Mouse (Mus musculus): ENCODE measurements around the gene Pttg1.

The Pttg1 gene

GRCm38 (mm10) chr11:43425166-43425709, 813 bp downstream of the Pttg1 start:
- TF ChIP-seq GATA4 (IDR thresholded peaks at IDR 0.05; ENCODE audit: insufficient replicate concordance, low read length), result no peak

GRCm38 (mm10) chr11:43424386-43424785, 1.7 kb downstream of the Pttg1 start:
- no peak for TF ChIP-seq GATA4 (IDR thresholded peaks at IDR 0.05; ENCODE audit: insufficient replicate concordance, low read length)

GRCm38 (mm10) chr11:43417201-43417600, 8.8 kb downstream of the Pttg1 start:
- TF ChIP-seq GATA4 (IDR thresholded peaks at IDR 0.05; ENCODE audit: insufficient replicate concordance, low read length), result no peak

GRCm38 (mm10) chr11:43412771-43413451, 13.1 kb downstream of the Pttg1 start:
- TF ChIP-seq GATA4 (IDR thresholded peaks at IDR 0.05; ENCODE audit: insufficient replicate concordance, low read length), result no peak

- no peak for TF ChIP-seq GATA4 (IDR thresholded peaks at IDR 0.05; ENCODE audit: insufficient replicate concordance, low read length)
Observed at GRCm38 (mm10) chr11:43411413-43411812, 14.6 kb downstream of the Pttg1 start.

GRCm38 (mm10) chr11:43410291-43410690, 15.8 kb downstream of the Pttg1 start:
- no peak for TF ChIP-seq GATA4 (IDR thresholded peaks at IDR 0.05; ENCODE audit: insufficient replicate concordance, low read length)

GRCm38 (mm10) chr11:43408888-43409287, 17.2 kb downstream of the Pttg1 start:
- no peak for TF ChIP-seq GATA4 (IDR thresholded peaks at IDR 0.05; ENCODE audit: insufficient replicate concordance, low read length)

GRCm38 (mm10) chr11:43404150-43404807, 21.8 kb downstream of the Pttg1 start:
- no peak for TF ChIP-seq GATA4 (IDR thresholded peaks at IDR 0.05; ENCODE audit: insufficient replicate concordance, low read length)

- no peak for TF ChIP-seq GATA4 (IDR thresholded peaks at IDR 0.05; ENCODE audit: insufficient replicate concordance, low read length)
Observed at GRCm38 (mm10) chr11:43400131-43400530, 25.9 kb downstream of the Pttg1 start.

GRCm38 (mm10) chr11:43399297-43399696, 26.8 kb downstream of the Pttg1 start:
- TF ChIP-seq GATA4 (IDR thresholded peaks at IDR 0.05; ENCODE audit: insufficient replicate concordance, low read length), result no peak

- no peak for TF ChIP-seq GATA4 (IDR thresholded peaks at IDR 0.05; ENCODE audit: insufficient replicate concordance, low read length)
Observed at GRCm38 (mm10) chr11:43396672-43397071, 29.4 kb downstream of the Pttg1 start.

- no peak for TF ChIP-seq GATA4 (IDR thresholded peaks at IDR 0.05; ENCODE audit: insufficient replicate concordance, low read length)
Observed at GRCm38 (mm10) chr11:43396246-43396645, 29.8 kb downstream of the Pttg1 start.

- TF ChIP-seq GATA4 (IDR thresholded peaks at IDR 0.05; ENCODE audit: insufficient replicate concordance, low read length), result 0 out of 2 replicates have a peak, but pooled peaks have one; percentile 17
Observed at GRCm38 (mm10) chr11:43395073-43395948, 30.7 kb downstream of the Pttg1 start.

GRCm38 (mm10) chr11:43393325-43393724, 32.7 kb downstream of the Pttg1 start:
- no peak for TF ChIP-seq GATA4 (IDR thresholded peaks at IDR 0.05; ENCODE audit: insufficient replicate concordance, low read length)

GRCm38 (mm10) chr11:43392757-43393156, 33.3 kb downstream of the Pttg1 start:
- no peak for TF ChIP-seq GATA4 (IDR thresholded peaks at IDR 0.05; ENCODE audit: insufficient replicate concordance, low read length)

Measured in liver, adult (tissue).